Mouse (Mus musculus) heart, embryonic 12.5 days (tissue): ENCODE data around the gene Lrrc72. TPM values are rescaled to one million over a fixed set of nuclear protein-coding genes. Genes with fewer than 3 reads are reported as not detected.

Source experiments
- ATAC-seq: fragments of 200-750 bp; cut with Nextera tagmentation; 2 replicates; pipeline ENCODE4 v1.8.0; 2017; ENCODE audit warnings: moderate TSS enrichment, moderate library complexity; ENCODE audit not compliant: insufficient number of reproducible peaks, low FRiP score
- H3K27ac ChIP-seq: fragments of 300-500 bp; sonication (generic); 2 replicates; pipeline ENCODE4 v1.5.1; 2016; ENCODE audit warnings: mild to moderate bottlenecking, moderate library complexity; ENCODE audit not compliant: poor library complexity, severe bottlenecking
- H3K27me3 ChIP-seq: fragments of 300-500 bp; sonication (generic); replicated peaks from 2 replicates; pipeline ENCODE4 v1.6.1; 2016; ENCODE audit warnings: mild to moderate bottlenecking, moderate library complexity
- H3K36me3 ChIP-seq: fragments of 300-500 bp; sonication (generic); 2 replicates; pipeline ENCODE4 v1.6.1; 2016; ENCODE audit warnings: mild to moderate bottlenecking, moderate library complexity
- H3K4me1 ChIP-seq: fragments of 300-500 bp; sonication (generic); replicated peaks from 2 replicates; pipeline ENCODE4 v1.6.1; 2016; ENCODE audit warnings: mild to moderate bottlenecking
- H3K4me2 ChIP-seq: fragments of 300-500 bp; sonication (generic); 2 replicates; pipeline ENCODE4 v1.6.1; 2016; ENCODE audit warnings: mild to moderate bottlenecking, moderate library complexity
- H3K4me3 ChIP-seq: fragments of 300-500 bp; sonication (generic); 2 replicates; pipeline ENCODE4 v1.5.1; 2016; ENCODE audit warnings: mild to moderate bottlenecking
- H3K9ac ChIP-seq: fragments of 300-500 bp; sonication (generic); 2 replicates; pipeline ENCODE4 v1.6.1; 2016; ENCODE audit warnings: mild to moderate bottlenecking, moderate library complexity
- H3K9me3 ChIP-seq: fragments of 300-500 bp; sonication (generic); replicated peaks from 2 replicates; pipeline ENCODE4 v1.6.1; 2016; ENCODE audit warnings: mild to moderate bottlenecking, moderate library complexity
- WGBS: fragments of 180-500 bp; shearing (Covaris S2); methylation state at CpG from one replicate; pipeline ENCODE4 v1.1.7; 2016; 5-methylcytosine and 5-hydroxymethylcytosine counted together
- polyA plus RNA-seq: library from polyadenylated mRNA; unstranded; fragments of >200 nt; fragmentation: Nextera tagmentation; extraction: Ambion mirVana; gene quantifications from 2 replicates; pipeline ENCODE4 v1.2.1, GENCODE M21; 2016

Lrrc72 gene
- polyA plus RNA-seq: not detected in 2 replicates

DNA sequence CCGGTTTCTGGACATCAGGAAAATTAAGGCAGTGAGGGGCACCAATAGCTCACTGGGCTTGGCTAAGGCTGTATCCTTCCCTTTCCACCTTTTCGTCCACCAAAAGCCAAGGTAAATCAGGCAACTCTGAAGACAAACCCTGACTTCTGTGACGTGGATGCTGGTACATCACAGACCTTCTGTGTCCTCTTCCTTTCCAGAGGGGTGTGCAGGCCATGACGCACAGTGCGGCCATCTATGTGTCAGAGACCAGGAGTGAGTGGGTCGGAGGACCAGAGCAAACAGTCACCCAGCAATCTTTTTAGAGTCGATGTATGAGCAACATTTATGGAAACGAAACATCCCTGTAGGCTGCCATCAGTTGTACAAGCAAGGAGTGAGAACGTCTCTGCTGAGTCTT is at the start of gene Lrrc72:
Gene Lrrc72 (minus strand): TSS at position 101 of the 400 bp plus-strand sequence.
- H3K4me1 ChIP-seq: no peaks in the 10 kb centered on the region
- H3K36me3 ChIP-seq: no peaks in the 10 kb centered on the region
- no peak within 1 kb of the TSS for H3K4me2 ChIP-seq
- no peaks in the 10 kb centered on the region for H3K27me3 ChIP-seq
- ATAC-seq: no peak
- H3K9ac ChIP-seq: no peak within 1 kb of the TSS
- H3K27ac ChIP-seq: no peak within 1 kb of the TSS
- no peaks in the 10 kb centered on the region for H3K9me3 ChIP-seq
- H3K4me3 ChIP-seq: no peak within 1 kb of the TSS
- WGBS: 83% methylated on average over 9 of the region's 9 CpGs

DNA sequence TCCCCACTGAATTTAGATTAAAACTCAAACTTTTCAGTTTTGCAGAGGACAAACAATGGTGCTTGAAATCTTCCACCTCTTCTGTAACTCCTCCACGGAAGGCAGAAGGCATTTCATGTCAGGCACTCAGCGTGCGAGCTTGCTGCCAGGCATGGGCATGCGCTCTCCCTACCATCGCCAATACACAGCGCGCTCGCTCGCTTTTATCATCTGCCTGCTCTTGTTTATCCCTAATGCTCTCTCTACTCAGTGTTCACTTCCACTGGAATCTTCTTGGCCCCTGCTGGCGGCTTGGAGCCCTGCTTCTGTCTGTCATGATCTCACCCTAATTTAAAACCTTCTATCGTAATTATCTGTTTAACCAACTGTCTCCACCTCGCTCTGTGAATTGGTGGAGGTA is 49.1 kb upstream of the Lrrc72 start:
- Histone ChIP-seq H3K4me2 (no peak overlapping the region), H3K9ac (no peak overlapping the region), H3K27me3 (no peaks in the 10 kb centered on the region), H3K36me3 (no peaks in the 10 kb centered on the region), H3K27ac (no peak overlapping the region), H3K9me3 (no peaks in the 10 kb centered on the region), H3K4me3 (no peak overlapping the region), H3K4me1 (no peaks in the 10 kb centered on the region)
- 74% methylated on average over 12 of the region's 12 CpGs for WGBS
- ATAC-seq: no peak

DNA sequence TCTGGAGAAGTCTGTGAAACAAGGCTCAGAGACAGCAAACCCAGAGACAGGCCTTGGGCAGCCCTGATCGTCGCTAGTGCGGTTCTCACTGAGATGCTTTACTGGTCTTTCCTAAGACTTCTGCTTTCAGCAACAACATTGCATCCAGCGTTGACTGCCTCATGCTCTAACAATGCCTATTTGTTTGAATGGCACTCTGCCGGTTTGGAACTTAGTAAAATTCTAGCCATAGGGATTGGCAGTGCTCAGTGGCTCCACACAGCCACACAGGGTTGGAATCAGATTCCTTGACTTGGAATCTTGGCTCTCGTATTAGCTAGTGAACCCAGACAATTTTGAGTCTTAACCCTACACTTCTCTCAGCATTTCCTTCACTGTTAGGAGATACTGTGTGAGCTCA is 38.1 kb upstream of the Lrrc72 start:
- no peak for ATAC-seq
- H3K27me3 ChIP-seq: no peaks in the 10 kb centered on the region
- WGBS: 78% methylated on average over 6 of the region's 6 CpGs

DNA sequence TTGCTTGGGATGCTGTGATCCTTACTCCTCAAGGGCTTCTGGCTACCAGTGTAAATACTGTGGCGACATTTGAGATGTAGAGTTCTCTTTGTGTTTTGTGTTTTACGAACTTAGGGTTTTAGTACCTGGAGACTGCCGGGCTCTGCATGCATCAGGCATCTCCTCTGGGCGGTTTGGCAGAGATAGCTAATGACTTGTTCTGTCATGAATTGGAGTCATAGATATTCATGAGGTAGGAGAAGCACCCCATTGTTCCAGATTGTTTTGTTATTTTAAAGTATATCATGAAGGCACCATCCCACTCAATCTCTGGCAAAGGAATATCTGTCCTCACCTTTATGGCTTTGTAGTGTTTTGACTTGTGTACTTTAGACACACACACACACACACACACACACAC is 37.3 kb upstream of the Lrrc72 start:
- H3K9me3 ChIP-seq: no peaks in the 10 kb centered on the region
- H3K27ac ChIP-seq: no peak overlapping the region
- H3K36me3 ChIP-seq: no peaks in the 10 kb centered on the region
- 82% methylated on average over 4 of the region's 4 CpGs for WGBS
- no peak overlapping the region for H3K4me3 ChIP-seq
- no peak overlapping the region for H3K9ac ChIP-seq
- no peak for ATAC-seq
- no peaks in the 10 kb centered on the region for H3K4me1 ChIP-seq
- no peaks in the 10 kb centered on the region for H3K27me3 ChIP-seq
- no peak overlapping the region for H3K4me2 ChIP-seq

More for the DNA sequence above, 38.1 kb upstream of the Lrrc72 start:
- Histone ChIP-seq H3K9ac (no peak overlapping the region), H3K9me3 (no peaks in the 10 kb centered on the region), H3K4me2 (no peak overlapping the region), H3K27ac (no peak overlapping the region), H3K36me3 (no peaks in the 10 kb centered on the region), H3K4me1 (no peaks in the 10 kb centered on the region), H3K4me3 (no peak overlapping the region)

DNA sequence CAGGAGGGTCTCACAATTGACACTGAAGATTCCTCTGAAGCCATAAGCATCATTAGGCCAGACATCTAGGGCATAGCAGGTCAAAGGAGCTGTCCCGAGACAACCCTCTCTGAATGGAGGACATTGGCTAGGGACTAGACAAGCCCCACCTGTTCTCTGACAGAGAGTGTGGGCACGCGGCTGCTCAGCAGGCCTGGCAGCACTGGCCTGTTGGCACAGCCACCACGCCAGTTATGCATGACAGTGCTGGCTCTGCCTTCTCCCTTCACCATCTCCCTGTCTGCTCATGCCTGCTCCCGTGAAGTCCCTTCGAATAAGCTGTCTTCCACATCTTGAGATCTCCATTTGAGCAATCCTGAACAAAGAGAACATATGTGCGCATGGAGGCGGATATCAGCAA is 36.4 kb upstream of the Lrrc72 start:
- Histone ChIP-seq H3K27me3 (no peaks in the 10 kb centered on the region), H3K27ac (no peak overlapping the region), H3K4me1 (no peaks in the 10 kb centered on the region), H3K9ac (no peak overlapping the region), H3K9me3 (no peaks in the 10 kb centered on the region), H3K4me2 (no peak overlapping the region), H3K4me3 (no peak overlapping the region), H3K36me3 (no peaks in the 10 kb centered on the region)
- no peak for ATAC-seq
- WGBS: 82% methylated on average over 8 of the region's 8 CpGs

DNA sequence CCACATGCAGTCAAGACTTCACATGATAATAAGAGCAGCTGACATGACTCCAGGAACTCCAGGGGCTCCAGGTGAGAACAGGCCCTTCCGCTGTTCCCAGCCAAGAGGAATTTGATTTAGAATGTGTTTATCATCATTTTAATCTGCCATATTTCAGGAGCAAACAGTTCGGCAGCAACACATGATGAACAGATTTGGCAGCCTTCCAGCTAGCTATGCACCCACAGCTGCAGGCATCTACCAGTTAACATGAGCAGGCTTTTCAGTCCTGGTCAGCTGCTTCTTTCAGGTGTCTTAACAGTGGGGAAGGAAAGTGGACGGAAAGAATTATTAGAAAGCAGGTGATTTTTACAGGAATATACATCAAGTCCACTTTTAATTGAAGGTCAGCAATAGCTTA is 21.6 kb upstream of the Lrrc72 start:
- no peak for ATAC-seq
- H3K27ac ChIP-seq: no peak overlapping the region
- no peak overlapping the region for H3K4me3 ChIP-seq
- 71% methylated on average over 3 of the region's 3 CpGs for WGBS
- no peaks in the 10 kb centered on the region for H3K4me1 ChIP-seq
- H3K9me3 ChIP-seq: no peaks in the 10 kb centered on the region; the same call in 1 of the 2 replicates
- no peak overlapping the region for H3K4me2 ChIP-seq
- no peaks in the 10 kb centered on the region for H3K27me3 ChIP-seq
- no peak overlapping the region for H3K9ac ChIP-seq
- H3K36me3 ChIP-seq: no peaks in the 10 kb centered on the region

DNA sequence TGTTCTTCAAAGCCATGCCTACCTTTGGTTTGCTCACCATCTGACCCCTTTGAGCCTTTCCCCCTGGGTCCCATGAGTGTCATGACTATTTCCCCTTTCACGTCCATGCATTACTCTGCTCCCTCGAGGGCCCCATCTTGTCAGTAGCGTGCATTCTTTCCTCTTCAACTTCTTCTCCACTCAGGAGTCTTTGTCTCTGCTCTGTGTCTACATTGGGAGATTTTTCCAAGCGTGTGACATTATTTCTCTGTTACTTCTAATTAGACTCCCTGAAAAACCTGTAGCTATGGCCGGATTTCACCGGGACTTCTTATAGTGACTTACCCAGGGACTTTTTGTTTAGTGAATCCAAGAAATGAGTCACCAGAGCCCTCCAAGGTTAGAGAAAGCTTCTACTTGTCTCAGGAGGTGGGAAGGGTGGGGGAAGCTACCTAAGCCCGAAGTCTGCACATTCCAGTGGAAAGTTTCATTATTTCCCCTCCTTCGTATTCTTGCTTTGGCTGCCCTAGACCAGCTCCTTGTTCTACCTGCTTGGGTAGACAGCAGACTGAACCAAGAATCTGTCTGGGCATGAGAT is 14.6 kb upstream of the Lrrc72 start:
- WGBS: 82% methylated on average over 8 of the region's 8 CpGs
- Histone ChIP-seq H3K9ac (no peak overlapping the region), H3K4me3 (no peak overlapping the region), H3K9me3 (no peaks in the 10 kb centered on the region; the same call in 1 of the 2 replicates), H3K27me3 (no peaks in the 10 kb centered on the region), H3K4me1 (no peaks in the 10 kb centered on the region), H3K36me3 (no peaks in the 10 kb centered on the region), H3K27ac (no peak overlapping the region), H3K4me2 (no peak overlapping the region)
- ATAC-seq: no peak

DNA sequence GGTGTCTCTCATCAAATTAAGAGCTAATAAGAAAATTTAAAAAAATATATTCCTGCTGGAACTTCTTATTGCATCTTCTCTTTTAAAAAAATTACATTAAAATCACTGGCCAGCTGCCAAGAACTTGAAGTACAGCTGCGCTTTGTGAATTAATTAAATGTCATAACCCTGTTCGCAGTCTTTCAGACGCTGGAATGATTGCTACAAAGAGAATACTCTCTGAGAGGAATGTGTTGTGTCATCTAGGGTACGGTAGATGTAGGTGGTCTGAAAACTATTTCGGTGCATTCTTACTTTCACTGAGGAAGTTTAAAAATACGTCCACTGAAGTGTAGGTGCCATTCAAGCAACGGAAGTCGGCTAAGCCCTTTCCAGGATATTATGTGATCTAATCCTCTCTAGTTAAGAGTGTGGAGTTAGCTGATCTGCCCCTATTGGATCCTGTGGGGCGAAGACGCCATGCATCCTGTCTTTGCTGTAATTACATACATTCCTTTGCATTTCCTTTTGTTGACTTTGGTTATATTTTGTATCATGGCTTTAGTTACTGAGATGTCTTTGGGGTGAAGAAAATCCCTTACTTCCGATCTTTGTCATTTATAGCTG is 9.0 kb upstream of the Lrrc72 start:
- no peak for ATAC-seq
- Histone ChIP-seq H3K9me3 (no peaks in the 10 kb centered on the region), H3K9ac (no peak overlapping the region), H3K27ac (no peak overlapping the region), H3K4me3 (no peak overlapping the region), H3K4me2 (no peak overlapping the region), H3K4me1 (no peaks in the 10 kb centered on the region), H3K36me3 (no peaks in the 10 kb centered on the region), H3K27me3 (no peaks in the 10 kb centered on the region)
- 71% methylated on average over 11 of the region's 11 CpGs for WGBS

DNA sequence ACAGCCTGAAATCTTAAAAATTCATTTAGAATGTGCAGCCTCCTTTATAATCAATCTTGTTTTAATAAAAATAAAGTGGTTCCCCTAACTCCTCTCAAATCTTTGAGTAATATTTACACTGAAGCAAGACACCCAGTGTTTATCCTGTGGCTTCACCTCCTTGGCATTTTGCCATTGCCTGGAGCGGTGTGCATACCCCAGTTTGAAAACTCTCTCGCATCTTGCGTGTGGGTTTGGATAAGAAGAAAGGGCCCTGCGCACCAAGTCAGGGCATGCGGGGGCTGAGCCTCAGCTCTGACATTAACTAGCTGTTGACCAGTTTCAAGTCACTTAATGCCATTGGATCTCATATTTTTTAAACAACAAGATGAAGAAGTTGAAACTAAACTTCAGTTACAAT is 2.2 kb upstream of the Lrrc72 start:
- Histone ChIP-seq H3K27ac (no peak overlapping the region), H3K4me3 (no peak overlapping the region), H3K4me2 (no peak overlapping the region), H3K27me3 (no peaks in the 10 kb centered on the region), H3K36me3 (no peaks in the 10 kb centered on the region), H3K9me3 (no peaks in the 10 kb centered on the region), H3K4me1 (no peaks in the 10 kb centered on the region), H3K9ac (no peak overlapping the region)
- no peak for ATAC-seq
- 36% methylated on average over 5 of the region's 5 CpGs for whole genome bisulfite sequencing

DNA sequence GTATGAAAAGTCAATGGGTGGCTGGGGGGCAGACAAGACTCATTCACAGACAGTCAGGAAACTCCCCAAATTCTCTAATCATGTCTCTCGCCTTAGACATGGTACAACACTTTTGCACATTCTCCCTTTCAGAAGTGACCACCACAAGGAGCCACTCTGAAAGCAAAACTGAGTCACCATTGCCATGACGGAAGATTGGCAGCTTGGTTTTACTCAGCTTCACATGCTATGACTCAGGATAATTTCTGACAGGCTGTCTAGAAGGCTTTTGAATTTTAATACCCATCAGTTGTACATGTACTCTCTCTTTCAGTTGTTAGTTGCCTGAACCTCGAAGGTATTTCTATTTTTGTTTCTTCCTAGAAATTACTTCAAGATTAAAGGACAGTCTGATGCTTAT is 12.0 kb downstream of the Lrrc72 start:
- Histone ChIP-seq H3K9me3 (no peaks in the 10 kb centered on the region), H3K27ac (no peak overlapping the region), H3K4me1 (no peaks in the 10 kb centered on the region), H3K4me2 (no peak overlapping the region), H3K4me3 (no peak overlapping the region), H3K9ac (no peak overlapping the region), H3K27me3 (no peaks in the 10 kb centered on the region), H3K36me3 (no peaks in the 10 kb centered on the region)
- ATAC-seq: no peak
- WGBS: 75% methylated on average over 3 of the region's 3 CpGs

DNA sequence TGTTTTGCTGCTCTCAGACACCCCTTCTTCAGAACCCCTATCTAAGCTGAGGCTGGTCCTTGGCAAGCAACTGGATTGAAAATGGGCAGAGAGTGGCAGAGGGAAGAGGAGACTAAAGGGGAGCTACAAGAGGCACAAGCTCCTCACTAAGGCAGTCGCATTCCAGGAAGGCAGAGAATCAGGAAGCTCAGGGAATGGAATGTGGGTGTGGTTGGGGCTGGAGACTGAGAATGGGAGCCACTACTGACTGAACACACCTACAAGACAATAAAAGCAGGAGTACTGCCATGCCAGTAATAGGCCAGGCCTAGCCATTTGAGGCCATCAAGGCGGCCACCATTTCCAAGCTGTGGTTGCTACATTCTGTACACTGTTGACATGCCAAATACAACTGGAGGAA is 21.8 kb downstream of the Lrrc72 start:
- no peaks in the 10 kb centered on the region for H3K4me1 ChIP-seq

DNA sequence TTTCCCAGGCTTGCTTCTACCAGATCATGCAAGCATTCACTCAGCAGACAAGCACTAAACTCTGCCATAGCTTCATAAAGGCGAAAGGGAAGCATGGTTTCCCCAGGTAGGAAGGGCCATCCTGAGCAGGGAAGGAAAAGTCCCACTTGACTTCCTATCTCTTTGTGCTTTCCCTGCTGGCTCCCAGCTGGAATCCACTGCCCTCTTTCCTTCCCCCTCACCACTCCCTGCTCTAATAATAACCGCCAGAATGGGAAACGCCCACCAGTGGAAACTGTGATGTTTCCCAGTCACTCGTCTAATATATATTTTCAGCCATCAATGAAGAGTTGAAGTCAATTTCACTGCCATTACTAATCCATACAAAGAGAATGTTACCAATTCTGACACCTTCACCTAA is 28.8 kb downstream of the Lrrc72 start:
- Histone ChIP-seq H3K9ac (no peak overlapping the region), H3K36me3 (no peaks in the 10 kb centered on the region), H3K4me2 (no peak overlapping the region), H3K27ac (no peak overlapping the region), H3K4me1 (peaks cover 8% of the 10 kb centered on the region), H3K27me3 (no peaks in the 10 kb centered on the region), H3K9me3 (no peaks in the 10 kb centered on the region), H3K4me3 (no peak overlapping the region)
- ATAC-seq: no peak
- 31% methylated on average over 4 of the region's 4 CpGs for WGBS

More for the DNA sequence above, 21.8 kb downstream of the Lrrc72 start:
- Histone ChIP-seq H3K36me3 (no peaks in the 10 kb centered on the region), H3K9ac (no peak overlapping the region), H3K9me3 (peaks cover 6% of the 10 kb centered on the region; the same call in 1 of the 2 replicates), H3K4me3 (no peak overlapping the region), H3K27ac (no peak overlapping the region), H3K27me3 (no peaks in the 10 kb centered on the region), H3K4me2 (no peak overlapping the region)
- ATAC-seq: no peak
- 70% methylated on average over 2 of the region's 2 CpGs for WGBS
